Mouse (Mus musculus): ENCODE data around the gene Tcerg1l. TPM values are rescaled to one million over a fixed set of nuclear protein-coding genes. Genes with fewer than 3 reads are reported as not detected.

Tcerg1l gene
- total RNA-seq, 2 experiments from 2014 or later: 9.7 to 11.4 TPM

GRCm38 (mm10) chr7:138246684-138247083 lies 150.8 kb downstream of the Tcerg1l start:
- DNase-seq (ENCODE audit: low spot score in 2 of 2): no peak

GRCm38 (mm10) chr7:138242229-138242628 lies 155.3 kb downstream of the Tcerg1l start:
- no peak overlapping the region for H3K4me3 ChIP-seq
- no peak overlapping the region for H3K27ac ChIP-seq
- no peak for DNase-seq (ENCODE audit: low spot score in 2 of 2)
- no peak for TF ChIP-seq CTCF (conservative IDR thresholded peaks at IDR 0.05)

More at GRCm38 (mm10) chr7:138246684-138247083, 150.8 kb downstream of the Tcerg1l start:
- TF ChIP-seq CTCF (conservative IDR thresholded peaks at IDR 0.05): no peak
- Histone ChIP-seq H3K4me3 (no peak overlapping the region), H3K27ac (no peak overlapping the region)

- TF ChIP-seq CTCF (conservative IDR thresholded peaks at IDR 0.05): no peak
- Histone ChIP-seq H3K27ac (no peak overlapping the region), H3K4me3 (no peak overlapping the region)
- DNase-seq (ENCODE audit: low spot score in 2 of 2): no peak
These were observed 159.8 kb downstream of the Tcerg1l start for GRCm38 (mm10) chr7:138237708-138238225.

- Histone ChIP-seq H3K27ac (no peak overlapping the region), H3K4me3 (no peak overlapping the region)
- no peak for DNase-seq (ENCODE audit: low spot score in 2 of 2)
- no peak for TF ChIP-seq CTCF (conservative IDR thresholded peaks at IDR 0.05)
These were observed 173.3 kb downstream of the Tcerg1l start for GRCm38 (mm10) chr7:138224252-138224651.

GRCm38 (mm10) chr7:138222951-138223350 lies 174.6 kb downstream of the Tcerg1l start:
- Histone ChIP-seq H3K27ac (no peak overlapping the region), H3K4me3 (no peak overlapping the region)
- DNase-seq (ENCODE audit: low spot score in 2 of 2): no peak
- no peak for TF ChIP-seq CTCF (conservative IDR thresholded peaks at IDR 0.05)

GRCm38 (mm10) chr7:138217556-138218098 lies 179.9 kb downstream of the Tcerg1l start:
- Histone ChIP-seq H3K27ac (no peak overlapping the region), H3K4me3 (no peak overlapping the region)
- no peak for DNase-seq (ENCODE audit: low spot score in 2 of 2)
- TF ChIP-seq CTCF (conservative IDR thresholded peaks at IDR 0.05): no peak

- no peak for TF ChIP-seq CTCF (conservative IDR thresholded peaks at IDR 0.05)
- no peak for DNase-seq (ENCODE audit: low spot score in 2 of 2)
- Histone ChIP-seq H3K27ac (no peak overlapping the region), H3K4me3 (no peak overlapping the region)
These were observed 182.2 kb downstream of the Tcerg1l start for GRCm38 (mm10) chr7:138215177-138215830.

GRCm38 (mm10) chr7:138214710-138215109 lies 182.8 kb downstream of the Tcerg1l start:
- Histone ChIP-seq H3K4me3 (no peak overlapping the region), H3K27ac (no peak overlapping the region)
- no peak for DNase-seq (ENCODE audit: low spot score in 2 of 2)
- no peak for TF ChIP-seq CTCF (conservative IDR thresholded peaks at IDR 0.05)

- no peak for DNase-seq (ENCODE audit: low spot score in 2 of 2)
- H3K27ac ChIP-seq: no peak overlapping the region
- TF ChIP-seq CTCF (conservative IDR thresholded peaks at IDR 0.05): no peak
- H3K4me3 ChIP-seq: no peak overlapping the region
These were observed 187.8 kb downstream of the Tcerg1l start for GRCm38 (mm10) chr7:138209769-138210168.

GRCm38 (mm10) chr7:138205124-138205523 lies 192.4 kb downstream of the Tcerg1l start:
- no peak for TF ChIP-seq CTCF (conservative IDR thresholded peaks at IDR 0.05)
- Histone ChIP-seq H3K4me3 (no peak overlapping the region), H3K27ac (no peak overlapping the region)
- no peak for DNase-seq (ENCODE audit: low spot score in 2 of 2)

- DNase-seq (ENCODE audit: low spot score in 2 of 2): no peak
- TF ChIP-seq CTCF (conservative IDR thresholded peaks at IDR 0.05): no peak
- H3K4me3 ChIP-seq: no peak overlapping the region
- no peak overlapping the region for H3K27ac ChIP-seq
These were observed 195.2 kb downstream of the Tcerg1l start for GRCm38 (mm10) chr7:138202162-138202832.

GRCm38 (mm10) chr7:138199333-138200058 lies 198.0 kb downstream of the Tcerg1l start:
- no peak overlapping the region for H3K4me3 ChIP-seq
- peak in 1 of 2 experiments; percentile 14 for DNase-seq (ENCODE audit: low spot score in 2 of 2)
- TF ChIP-seq CTCF (conservative IDR thresholded peaks at IDR 0.05): no peak
- H3K27ac ChIP-seq: no peak overlapping the region

GRCm38 (mm10) chr7:138196139-138196538 lies 201.4 kb downstream of the Tcerg1l start:
- Histone ChIP-seq H3K27ac (no peak overlapping the region), H3K4me3 (no peak overlapping the region)
- TF ChIP-seq CTCF (conservative IDR thresholded peaks at IDR 0.05): no peak
- DNase-seq (ENCODE audit: low spot score in 2 of 2): no peak
